ENCODE assay signal across 9 mouse cellular contexts in genomic region chr14:52190740-52191359, GRCm38 (mm10). TPM values are rescaled to one million over a fixed set of nuclear protein-coding genes. Genes with fewer than 3 reads are reported as not detected.
DNase-seq lines count a peak whose midpoint lies in the region; ATAC-seq and TF ChIP-seq lines count a peak whose summit lies in the region.
"Had no signal": no experiment of that assay in that cellular context is flagged by ENCODE, and none has a peak within 500 bp of the region (broad histone marks: within the 10 kb centered on the region; RNA-seq: fewer than 3 reads in every experiment).

No protein-coding gene starts in this region.

- H3K27me3 ChIP-seq in heart, postnatal 0 days (ENCODE audit: control insufficient read depth, insufficient read depth, low read length): no peaks in the 10 kb centered on the region
- no peaks in the 10 kb centered on the region for H3K27me3 ChIP-seq in liver, postnatal 0 days (ENCODE audit: insufficient read depth, low read length)
- H3K27me3 ChIP-seq: neural tube, embryonic 12.5 days had no signal

- H3K4me2 ChIP-seq in heart, postnatal 0 days (ENCODE audit: low read depth, low read length): no peak overlapping the region
- H3K4me2 ChIP-seq in liver, postnatal 0 days (ENCODE audit: low read depth, low read length): no peak overlapping the region
- H3K4me2 ChIP-seq: neural tube, embryonic 12.5 days had no signal

- TF ChIP-seq EP300 in heart, postnatal 0 days (IDR thresholded peaks at IDR 0.05; ENCODE audit: low read depth): no peak
- no peak for TF ChIP-seq EP300 in liver, postnatal 0 days (IDR thresholded peaks at IDR 0.05; ENCODE audit: low read depth)

- no peak overlapping the region for H3K4me3 ChIP-seq in heart, postnatal 0 days (ENCODE audit: low read depth, low read length)
- no peak overlapping the region for H3K4me3 ChIP-seq in liver, postnatal 0 days (ENCODE audit: low read depth, low read length)
- H3K4me3 ChIP-seq: neural tube, embryonic 12.5 days had no signal

- no peak overlapping the region for H3K9ac ChIP-seq in heart, postnatal 0 days (replicated peaks; ENCODE audit: low read depth, low read length)
- H3K9ac ChIP-seq in liver, postnatal 0 days (replicated peaks): no peak overlapping the region
- H3K9ac ChIP-seq: neural tube, embryonic 12.5 days had no signal

- peak; percentile 57 for TF ChIP-seq CTCF in heart, postnatal 0 days (IDR thresholded peaks at IDR 0.05; ENCODE audit: low read depth)
- TF ChIP-seq CTCF in liver, postnatal 0 days (IDR thresholded peaks at IDR 0.05; ENCODE audit: low read depth): peak; percentile 87

- ATAC-seq in heart, postnatal 0 days (ENCODE audit: insufficient read depth, low read depth): peak; percentile 49; the same call in 1 of the 2 replicates
- ATAC-seq in erythroid progenitor cell, adult 5-6 weeks (replicated peaks; ENCODE audit: low FRiP score, poor library complexity, severe bottlenecking): peak; percentile 92
- ATAC-seq in liver, postnatal 0 days: peak; percentile 73

- H3K9me3 ChIP-seq in heart, postnatal 0 days (replicated peaks; ENCODE audit: control insufficient read depth, low read length): no peaks in the 10 kb centered on the region
- H3K9me3 ChIP-seq in liver, postnatal 0 days (ENCODE audit: low read length): no peaks in the 10 kb centered on the region
- H3K9me3 ChIP-seq: neural tube, embryonic 12.5 days had no signal

- no peak for DNase-seq in heart, postnatal 0 days (ENCODE audit: low spot score)
- DNase-seq in heart, adult 11 months: no peak
- DNase-seq in CD8-positive naive resting alpha-beta T cell, adult 2 months (ENCODE audit: low read depth in 2 of 2, low spot score in 2 of 2): peak; percentile 29 to 43
- peak; percentile 54 to 64 for DNase-seq in adrenal gland, postnatal 36 days
- DNase-seq in liver, postnatal 0 days: peak; percentile 72
- peak; percentile 19 to 48 for DNase-seq in spleen, postnatal 14 days (ENCODE audit: low spot score in 2 of 2)
- DNase-seq in neural tube, embryonic 10.5 days (ENCODE audit: extremely low spot score, low spot score): no peak

- 0 out of 2 replicates have a peak, but pooled peaks cover 1% of the 10 kb centered on the region for H3K4me1 ChIP-seq in heart, postnatal 0 days (ENCODE audit: control insufficient read depth, insufficient read depth)
- H3K4me1 ChIP-seq in liver, postnatal 0 days (ENCODE audit: insufficient read depth): peaks cover 4% of the 10 kb centered on the region

- H3K27ac ChIP-seq in heart, postnatal 0 days (ENCODE audit: low read depth): no peak overlapping the region
- H3K27ac ChIP-seq in liver, postnatal 0 days (ENCODE audit: low read depth): 0 out of 2 replicates have a peak overlapping the region, but pooled peaks have one; percentile 23
- H3K27ac ChIP-seq: neural tube, embryonic 12.5 days had no signal

- 0 out of 2 replicates have a peak, but pooled peaks cover 5% of the 10 kb centered on the region for H3K36me3 ChIP-seq in heart, postnatal 0 days (replicated peaks; ENCODE audit: control insufficient read depth, insufficient read depth, low read length)
- peaks cover 3% of the 10 kb centered on the region; the same call in 1 of the 2 replicates for H3K36me3 ChIP-seq in liver, postnatal 0 days (replicated peaks; ENCODE audit: insufficient read depth, low read length)

RNA-seq across cellular contexts. Expression of gene Supt16, which starts 6.4 kb away (rescaled TPM):
- 10.2 and 12.6 TPM in 2 replicates for total RNA-seq in heart, postnatal 0 days (2014; rRNA removed; ENCODE audit: low replicate concordance)
- polyA plus RNA-seq in heart, postnatal 0 days (2015; fragmentation: Nextera tagmentation; extraction: Ambion mirVana): 12.9 and 14.4 TPM in 2 replicates
- 10 to 100 TPM; 55.2 to 59.7 TPM for total RNA-seq in adrenal gland, postnatal 36 days (2021)
- total RNA-seq in erythroid progenitor cell, adult 5-6 weeks (2015; ENCODE audit: low replicate concordance): 84.0 and 91.8 TPM in 2 replicates
- 174 and 231 TPM in 2 replicates for total RNA-seq in erythroid progenitor cell, adult 5-6 weeks (2017; ENCODE audit: low replicate concordance)
- polyA plus RNA-seq in liver, postnatal 0 days (2015; fragmentation: Nextera tagmentation; extraction: Ambion mirVana): 15.7 and 18.0 TPM in 2 replicates

Comparison
In these comparisons a context has a peak if more than half of its experiments do, and no peak if none do; other contexts are left out.
1. DNase-seq: peak in CD8-positive naive resting alpha-beta T cell, adult 2 months (2 of 2), adrenal gland, postnatal 36 days (2 of 2), liver, postnatal 0 days (single experiment) and spleen, postnatal 14 days (2 of 2); none in heart, postnatal 0 days (single experiment), heart, adult 11 months (single experiment) and neural tube, embryonic 10.5 days (single experiment).
2. Peak in every context shown above with its lines, with median percentiles within 50 percentile points of each other: ATAC-seq.